Mouse (Mus musculus) left cerebral cortex, postnatal 36 days (tissue): ENCODE results near the gene Klrb1f. TPM values are rescaled to one million over a fixed set of nuclear protein-coding genes. Genes with fewer than 3 reads are reported as not detected.
"Not testable (repeated sequence)": the region's sequence is repeated elsewhere in the genome, so short reads cannot be mapped to it uniquely, and the experiment has no call there.

Experiments used
- DNase-seq, 2 experiments: peaks; one replicate each; pipeline ENCODE4 v3.0.0; 2021 to 2022; ENCODE audit warnings: low spot score in 2 of 2, mixed read lengths in 1 of 2
- intact Hi-C: fragments of 180-260 bp; cut with DNase I; formaldehyde crosslinking; loops from one replicate; pipeline ENCODE4 v1.15.1; 2025
- total RNA-seq, 2 experiments: library from RNA; stranded (reverse); gene quantifications; 2 replicates each; pipeline ENCODE4 v1.2.3; 2021

Gene Klrb1f
- not detected for total RNA-seq

- intact Hi-C loops = no loop called here
- no peak for DNase-seq
Observed at GRCm38 (mm10) chr6:129045601-129046000, at the start of gene Klrb1f. Klrb1f (plus strand) TSS chr6:129045901.

- intact Hi-C loops = no loop called here
- no peak for DNase-seq
Observed at GRCm38 (mm10) chr6:128996054-128996767, 49.5 kb upstream of the Klrb1f start.

- DNase-seq = no peak
- intact Hi-C loops = no loop called here
Observed at GRCm38 (mm10) chr6:128996768-128997442, 48.8 kb upstream of the Klrb1f start.

- intact Hi-C loops = no loop called here
- DNase-seq = no peak
Observed at GRCm38 (mm10) chr6:129001392-129001791, 44.3 kb upstream of the Klrb1f start.

GRCm38 (mm10) chr6:129008552-129008951 lies 37.1 kb upstream of the Klrb1f start:
- intact Hi-C loops = no loop called here

GRCm38 (mm10) chr6:129009846-129010504 lies 35.7 kb upstream of the Klrb1f start:
- intact Hi-C loops, DNase-seq: not testable (repeated sequence)

More at GRCm38 (mm10) chr6:129008552-129008951, 37.1 kb upstream of the Klrb1f start:
- no peak for DNase-seq

GRCm38 (mm10) chr6:129010505-129010873 lies 35.2 kb upstream of the Klrb1f start:
- no peak for DNase-seq
- intact Hi-C loops = no loop called here

- DNase-seq, intact Hi-C loops: not testable (repeated sequence)
Observed at GRCm38 (mm10) chr6:129012012-129012411, 33.7 kb upstream of the Klrb1f start.

- intact Hi-C loops = no loop called here
- DNase-seq = no peak
Observed at GRCm38 (mm10) chr6:129012966-129013365, 32.7 kb upstream of the Klrb1f start.

GRCm38 (mm10) chr6:129013762-129014276 lies 31.9 kb upstream of the Klrb1f start:
- intact Hi-C loops = no loop called here
- DNase-seq = no peak

GRCm38 (mm10) chr6:129014399-129014798 lies 31.3 kb upstream of the Klrb1f start:
- no peak for DNase-seq
- intact Hi-C loops = no loop called here

- intact Hi-C loops = no loop called here
- no peak for DNase-seq
Observed at GRCm38 (mm10) chr6:129027451-129028248, 18.1 kb upstream of the Klrb1f start.

- intact Hi-C loops = no loop called here
- DNase-seq = no peak
Observed at GRCm38 (mm10) chr6:129030175-129030824, 15.4 kb upstream of the Klrb1f start.

- intact Hi-C loops = no loop called here
Observed at GRCm38 (mm10) chr6:129030964-129031363, 14.7 kb upstream of the Klrb1f start.

GRCm38 (mm10) chr6:129033397-129033796 lies 12.3 kb upstream of the Klrb1f start:
- intact Hi-C loops = no loop called here
- no peak for DNase-seq

More at GRCm38 (mm10) chr6:129030964-129031363, 14.7 kb upstream of the Klrb1f start:
- no peak for DNase-seq

GRCm38 (mm10) chr6:129035017-129035416 lies 10.7 kb upstream of the Klrb1f start:
- intact Hi-C loops = no loop called here
- DNase-seq = no peak

- intact Hi-C loops = no loop called here
- DNase-seq = no peak
Observed at GRCm38 (mm10) chr6:129036326-129036725, 9.4 kb upstream of the Klrb1f start.

GRCm38 (mm10) chr6:129036890-129037463 lies 8.7 kb upstream of the Klrb1f start:
- intact Hi-C loops = no loop called here
- no peak for DNase-seq

GRCm38 (mm10) chr6:129041470-129041869 lies 4.2 kb upstream of the Klrb1f start:
- no peak for DNase-seq
- intact Hi-C loops = no loop called here
